Mouse (Mus musculus) left cerebral cortex, adult 9 months (tissue): Measurements from ENCODE around the gene Pmepa1.
A peak's percentile ranks its signal among the peaks of the same experiment; 100 is the strongest.

Experiments
- DNase-seq, 2 experiments: peaks; one replicate each; pipeline ENCODE4 v3.0.0; 2022; ENCODE audit warnings: low spot score in 2 of 2

Pmepa1 gene

GRCm38 (mm10) chr2:173225906-173226305 is 50.4 kb downstream of the Pmepa1 start:
- DNase-seq, result no peak

GRCm38 (mm10) chr2:173224832-173225231 is 51.5 kb downstream of the Pmepa1 start:
- DNase-seq, result no peak

GRCm38 (mm10) chr2:173224097-173224496 is 52.2 kb downstream of the Pmepa1 start:
- DNase-seq, result no peak

- no peak for DNase-seq
Measured at GRCm38 (mm10) chr2:173223496-173223895, 52.8 kb downstream of the Pmepa1 start.

GRCm38 (mm10) chr2:173220754-173221153 is 55.6 kb downstream of the Pmepa1 start:
- DNase-seq, result no peak

- DNase-seq, result no peak
Measured at GRCm38 (mm10) chr2:173219256-173219954, 56.9 kb downstream of the Pmepa1 start.

- no peak for DNase-seq
Measured at GRCm38 (mm10) chr2:173218416-173219141, 57.8 kb downstream of the Pmepa1 start, which contains the start of gene Zbp1. Gene Zbp1, minus strand, starts transcription at chr2:173218923.

- no peak for DNase-seq
Measured at GRCm38 (mm10) chr2:173217763-173218258, 58.5 kb downstream of the Pmepa1 start.

- DNase-seq, result no peak
Measured at GRCm38 (mm10) chr2:173217246-173217645, 59.1 kb downstream of the Pmepa1 start.

- DNase-seq, result no peak
Measured at GRCm38 (mm10) chr2:173216840-173217239, 59.5 kb downstream of the Pmepa1 start.

GRCm38 (mm10) chr2:173212227-173212626 is 64.1 kb downstream of the Pmepa1 start:
- DNase-seq, result no peak

GRCm38 (mm10) chr2:173209091-173209815 is 67.1 kb downstream of the Pmepa1 start:
- no peak for DNase-seq

GRCm38 (mm10) chr2:173207051-173207450 is 69.3 kb downstream of the Pmepa1 start:
- DNase-seq, result no peak

- DNase-seq, result no peak
Measured at GRCm38 (mm10) chr2:173205563-173206099, 70.7 kb downstream of the Pmepa1 start.

GRCm38 (mm10) chr2:173204671-173205070 is 71.7 kb downstream of the Pmepa1 start:
- DNase-seq, result no peak

GRCm38 (mm10) chr2:173203726-173204125 is 72.6 kb downstream of the Pmepa1 start:
- DNase-seq, result no peak

- no peak for DNase-seq
Measured at GRCm38 (mm10) chr2:173202924-173203689, 73.2 kb downstream of the Pmepa1 start.

- no peak for DNase-seq
Measured at GRCm38 (mm10) chr2:173194796-173195195, 81.5 kb downstream of the Pmepa1 start.

- DNase-seq, result no peak
Measured at GRCm38 (mm10) chr2:173187182-173187855, 89.0 kb downstream of the Pmepa1 start.

GRCm38 (mm10) chr2:173186047-173186943 is 90.0 kb downstream of the Pmepa1 start:
- DNase-seq, result peak in 1 of 2 experiments; percentile 78
